Mouse (Mus musculus) bone marrow, adult 2 months (tissue): ENCODE measurements around the gene Wipi1. TPM values are rescaled to one million over a fixed set of nuclear protein-coding genes. Genes with fewer than 3 reads are reported as not detected.

Source experiments
- H3K27ac ChIP-seq: fragments of 200-500 bp; 2 replicates; pipeline ENCODE4 v1.5.1; 2012; ENCODE audit warnings: low read depth, mild to moderate bottlenecking, control low read depth, inconsistent platforms, low read length; ENCODE audit not compliant: control insufficient read depth, poor library complexity, insufficient read depth
- H3K4me1 ChIP-seq: fragments of 200-500 bp; 2 replicates; pipeline ENCODE4 v1.6.1; 2011; ENCODE audit warnings: low read length; ENCODE audit not compliant: control insufficient read depth, insufficient read depth
- H3K4me3 ChIP-seq: fragments of 200-500 bp; replicated peaks from 2 replicates; pipeline ENCODE3; 2011; ENCODE audit warnings: mild to moderate bottlenecking, low read depth, low read length, control low read depth; ENCODE audit not compliant: control insufficient read depth
- CTCF ChIP-seq: fragments of 200-500 bp; IDR thresholded peaks from 2 replicates; pipeline ENCODE4 v1.5.1; 2011; ENCODE audit warnings: low read length, control low read depth; ENCODE audit not compliant: control insufficient read depth, insufficient read depth
- POLR2A ChIP-seq: fragments of 200-500 bp; IDR thresholded peaks from 2 replicates; pipeline ENCODE4 v1.6.1; 2011; ENCODE audit warnings: low read depth, mild to moderate bottlenecking, control low read depth, low read length, borderline replicate concordance; ENCODE audit not compliant: control insufficient read depth
- WGBS: fragments of 180-500 bp; shearing (Covaris S2); methylation state at CpG from one replicate; pipeline ENCODE4 v1.1.7; 2018; 5-methylcytosine and 5-hydroxymethylcytosine counted together
- polyA plus RNA-seq: library from polyadenylated mRNA; stranded (reverse); fragments of >200 nt; gene quantifications from 2 replicates; pipeline ENCODE4 v1.2.4, GENCODE M21; 2011; ENCODE audit warnings: low replicate concordance; ENCODE audit not compliant: missing spikeins, insufficient read depth, insufficient read length

The Wipi1 gene
- polyA plus RNA-seq, 1 experiment: 13.3 TPM

DNA sequence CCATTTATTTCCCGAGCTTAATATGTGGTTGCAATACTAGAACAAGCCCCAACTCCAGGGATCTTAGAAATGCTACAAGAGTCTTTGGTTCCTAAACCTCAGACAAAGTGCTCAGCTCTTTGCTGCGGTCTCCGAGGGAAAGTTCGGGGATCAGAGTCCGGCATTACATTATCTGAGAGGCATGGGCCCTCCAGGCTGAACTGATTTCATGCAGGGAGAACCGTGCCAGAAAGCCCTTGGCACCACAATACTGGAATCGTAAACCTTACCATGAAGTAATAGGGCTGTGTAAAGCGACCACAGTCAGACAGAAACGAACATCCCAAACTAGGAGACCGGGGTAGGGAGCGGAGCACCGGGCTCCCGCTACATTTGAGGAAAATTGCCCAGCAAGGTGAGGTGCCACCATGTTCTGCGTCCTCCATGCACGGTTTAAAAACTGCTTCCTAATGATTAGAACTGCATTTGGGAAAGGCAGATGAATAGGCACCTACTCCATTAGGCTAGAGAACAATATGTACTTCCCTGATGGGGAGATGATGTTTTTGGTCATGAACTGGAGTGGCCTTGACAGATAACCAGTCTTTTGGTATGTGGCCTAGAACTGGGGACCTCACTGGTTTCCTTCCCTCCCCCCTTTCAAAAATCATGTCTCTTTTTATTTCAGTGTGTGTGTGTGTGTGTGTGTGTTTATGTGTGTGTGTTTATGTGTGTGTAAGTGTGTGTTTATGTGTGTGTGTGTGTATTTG, 47.1 kb downstream of the Wipi1 start:
- Histone ChIP-seq H3K4me1 (no peaks in the 10 kb centered on the region; the same call in 1 of the 2 replicates), H3K27ac (no peak overlapping the region), H3K4me3 (no peak overlapping the region)
- 80% methylated on average over 15 of the region's 15 CpGs for WGBS
- no peak for TF ChIP-seq POLR2A
- TF ChIP-seq CTCF: no peak

DNA sequence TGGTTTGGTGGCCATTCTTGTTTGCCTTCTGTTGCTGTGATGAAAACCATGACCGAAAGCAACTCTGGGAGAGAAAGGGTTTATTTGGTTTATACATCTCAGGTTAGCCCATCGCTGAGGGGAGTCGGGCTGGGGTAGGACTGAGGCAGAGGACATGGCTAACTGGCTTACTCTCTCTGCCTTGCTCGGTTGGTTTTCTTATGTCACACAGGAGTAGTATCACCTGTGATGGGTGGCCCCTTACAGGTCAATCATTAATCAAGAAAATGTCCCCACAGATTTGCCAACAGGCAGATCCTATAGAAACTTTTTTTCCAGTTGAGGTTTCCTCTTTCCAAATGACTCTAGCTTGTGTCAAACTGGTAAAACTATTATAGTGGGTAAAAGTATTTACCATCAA, 48.1 kb downstream of the Wipi1 start:
- Histone ChIP-seq H3K27ac (no peak overlapping the region), H3K4me3 (no peak overlapping the region), H3K4me1 (no peaks in the 10 kb centered on the region; the same call in 1 of the 2 replicates)
- 90% methylated on average over 4 of the region's 4 CpGs for WGBS
- TF ChIP-seq CTCF: no peak
- TF ChIP-seq POLR2A: no peak

DNA sequence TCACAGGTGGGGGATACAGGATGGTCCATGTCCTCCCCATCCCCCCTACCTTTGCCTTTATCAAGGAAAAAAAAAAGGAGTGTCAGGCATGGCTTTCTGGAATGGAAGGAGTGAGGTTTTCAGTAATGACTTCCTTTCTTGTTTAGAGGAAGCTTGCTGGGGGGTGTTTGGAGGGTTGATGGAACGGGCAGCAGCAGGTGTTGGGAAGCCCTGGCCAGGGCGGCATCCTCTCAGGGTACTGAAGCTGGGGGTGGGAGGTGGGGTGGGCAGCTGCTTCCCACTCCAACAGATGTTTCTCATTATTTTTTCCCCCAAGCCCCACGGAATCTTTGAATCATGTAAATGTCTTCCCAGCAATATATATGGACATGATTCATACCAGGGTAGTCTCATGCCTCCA, 50.3 kb downstream of the Wipi1 start:
- H3K27ac ChIP-seq: no peak overlapping the region
- 54% methylated on average over 3 of the region's 3 CpGs for WGBS
- no peak overlapping the region for H3K4me3 ChIP-seq
- no peak for TF ChIP-seq POLR2A
- TF ChIP-seq CTCF: no peak
- H3K4me1 ChIP-seq: peaks cover 1% of the 10 kb centered on the region; the same call in 1 of the 2 replicates

DNA sequence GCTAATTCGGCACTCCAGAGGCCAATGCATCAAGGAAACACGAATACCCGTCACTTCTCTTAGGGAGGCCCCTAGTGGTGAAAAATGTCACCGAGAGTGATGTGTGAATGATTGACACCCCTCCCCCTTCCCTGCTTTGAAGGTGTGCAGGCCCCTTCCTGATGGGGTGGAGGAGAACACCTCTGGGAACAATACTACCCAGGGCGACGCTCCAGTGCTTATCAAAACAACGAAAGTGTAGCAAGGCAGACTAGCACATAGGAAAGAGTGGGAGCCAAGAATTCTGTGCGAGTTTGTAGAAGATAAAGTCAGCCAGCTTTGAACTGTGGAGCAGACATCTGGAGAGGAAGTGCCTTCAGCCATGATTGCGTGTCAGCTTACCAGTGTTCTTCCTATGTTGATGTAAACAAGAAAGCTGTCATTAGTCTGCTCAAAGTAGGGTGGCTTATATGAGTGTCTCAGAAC, 50.9 kb downstream of the Wipi1 start:
- WGBS: 2% methylated on average over 9 of the region's 9 CpGs
- TF ChIP-seq CTCF: peak; percentile 48
- TF ChIP-seq POLR2A: no peak
- peaks cover 1% of the 10 kb centered on the region; the same call in 1 of the 2 replicates for H3K4me1 ChIP-seq
- no peak overlapping the region for H3K4me3 ChIP-seq
- no peak overlapping the region for H3K27ac ChIP-seq

- H3K27ac ChIP-seq: no peak overlapping the region
Measured at GRCm38 (mm10) chr11:109559241-109559640, 52.5 kb downstream of the Wipi1 start.

GRCm38 (mm10) chr11:109557419-109557818, 54.3 kb downstream of the Wipi1 start:
- peaks cover 1% of the 10 kb centered on the region; the same call in 1 of the 2 replicates for H3K4me1 ChIP-seq
- H3K27ac ChIP-seq: peak overlapping the region; percentile 67

More at GRCm38 (mm10) chr11:109559241-109559640, 52.5 kb downstream of the Wipi1 start:
- 87% methylated on average over 12 of the region's 12 CpGs for WGBS
- H3K4me1 ChIP-seq: peaks cover 1% of the 10 kb centered on the region; the same call in 1 of the 2 replicates
- no peak overlapping the region for H3K4me3 ChIP-seq
- TF ChIP-seq POLR2A: no peak

DNA sequence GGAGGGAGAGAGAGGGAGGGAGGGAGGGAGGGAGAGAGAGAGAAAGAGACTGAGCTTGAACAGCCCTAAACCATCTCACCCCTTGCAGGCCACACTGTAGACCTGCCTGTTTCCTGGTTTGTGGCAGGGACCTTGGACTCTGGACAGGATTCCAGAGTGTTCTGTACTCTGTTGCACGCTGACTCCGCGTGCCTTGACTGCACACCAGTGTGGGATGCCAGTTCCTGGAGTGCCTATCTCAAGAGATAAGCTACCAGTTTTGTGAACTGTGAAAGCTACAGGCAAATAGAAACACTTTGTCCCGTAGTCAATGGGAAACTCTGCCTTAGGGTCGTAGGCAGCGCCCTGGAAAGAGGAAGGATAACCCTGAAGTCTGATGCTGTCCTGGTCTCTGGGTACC, 55.6 kb downstream of the Wipi1 start:
- no peak for TF ChIP-seq CTCF
- no peak for TF ChIP-seq POLR2A
- Histone ChIP-seq H3K27ac (peak overlapping the region; percentile 75), H3K4me3 (no peak overlapping the region), H3K4me1 (peaks cover 1% of the 10 kb centered on the region; the same call in 1 of the 2 replicates)
- 57% methylated on average over 6 of the region's 6 CpGs for WGBS

More at GRCm38 (mm10) chr11:109557419-109557818, 54.3 kb downstream of the Wipi1 start:
- 52% methylated on average over 11 of the region's 11 CpGs for WGBS
- no peak for TF ChIP-seq POLR2A
- no peak for TF ChIP-seq CTCF
- H3K4me3 ChIP-seq: no peak overlapping the region

DNA sequence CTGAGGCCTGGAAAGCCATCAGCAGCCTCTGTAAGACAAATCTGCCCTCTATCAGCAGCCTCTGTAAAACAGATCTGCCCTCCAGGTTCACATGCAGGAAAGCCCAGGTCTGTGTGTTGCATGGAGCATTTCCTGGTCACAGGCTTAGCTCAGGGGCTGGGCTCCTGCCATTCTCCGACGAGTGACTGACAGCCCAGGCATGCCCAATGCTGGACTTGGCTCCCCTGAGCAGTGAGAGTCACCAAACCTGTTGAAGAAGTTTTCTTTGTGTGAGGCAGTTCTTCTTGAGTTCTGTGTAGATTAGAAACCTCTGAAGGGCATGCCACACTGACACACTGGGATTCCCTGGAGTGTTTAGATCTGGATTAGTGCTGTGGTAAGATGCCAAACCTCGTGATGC, 57.3 kb downstream of the Wipi1 start:
- H3K27ac ChIP-seq: peak overlapping the region; percentile 45
- no peak for TF ChIP-seq CTCF
- no peak for TF ChIP-seq POLR2A
- H3K4me3 ChIP-seq: no peak overlapping the region
- 45% methylated on average over 3 of the region's 3 CpGs for WGBS
- peaks cover 1% of the 10 kb centered on the region; the same call in 1 of the 2 replicates for H3K4me1 ChIP-seq

- Histone ChIP-seq H3K27ac (no peak overlapping the region), H3K4me3 (no peak overlapping the region), H3K4me1 (peaks cover 1% of the 10 kb centered on the region; the same call in 1 of the 2 replicates)
- 42% methylated on average over 4 of the region's 4 CpGs for WGBS
- TF ChIP-seq CTCF (no peak), POLR2A (no peak)
Measured at GRCm38 (mm10) chr11:109553921-109554320, 57.8 kb downstream of the Wipi1 start.
